Mouse (Mus musculus): ENCODE measurements around the gene Gfod1. TPM values are rescaled to one million over a fixed set of nuclear protein-coding genes. Genes with fewer than 3 reads are reported as not detected.

The Gfod1 gene
- total RNA-seq (2021): 100 to 1,000 TPM in 1 of 2 experiments, 10 to 100 TPM in 1; 89.0 to 108 TPM

- peak; percentile 94 to 97 for DNase-seq (ENCODE audit: low spot score in 2 of 2)
- intact Hi-C loops (cut with DNase I): loop anchor here (5.0 kb wide), 2 partner anchors 93 to 102 kb away; partner anchors contain the start of gene Nol7
Observed at GRCm38 (mm10) chr13:43304018-43304431, at the start of gene Gfod1. Gfod1 (minus strand) TSS chr13:43304172.

- intact Hi-C loops (cut with DNase I): no loop called here
- no peak for DNase-seq (ENCODE audit: low spot score in 2 of 2)
Observed at GRCm38 (mm10) chr13:43353356-43353755, 49.4 kb upstream of the Gfod1 start.

- DNase-seq (ENCODE audit: low spot score in 2 of 2): no peak
- intact Hi-C loops (cut with DNase I): no loop called here
Observed at GRCm38 (mm10) chr13:43350489-43351169, 46.7 kb upstream of the Gfod1 start.

- intact Hi-C loops (cut with DNase I): no loop called here
- DNase-seq (ENCODE audit: low spot score in 2 of 2): no peak
Observed at GRCm38 (mm10) chr13:43349376-43349775, 45.4 kb upstream of the Gfod1 start.

GRCm38 (mm10) chr13:43346825-43347224 is 42.9 kb upstream of the Gfod1 start:
- intact Hi-C loops (cut with DNase I): no loop called here
- no peak for DNase-seq (ENCODE audit: low spot score in 2 of 2)

- no peak for DNase-seq (ENCODE audit: low spot score in 2 of 2)
- intact Hi-C loops (cut with DNase I): no loop called here
Observed at GRCm38 (mm10) chr13:43338632-43339031, 34.7 kb upstream of the Gfod1 start.

- intact Hi-C loops (cut with DNase I): no loop called here
- DNase-seq (ENCODE audit: low spot score in 2 of 2): no peak
Observed at GRCm38 (mm10) chr13:43338001-43338400, 34.0 kb upstream of the Gfod1 start.

- no peak for DNase-seq (ENCODE audit: low spot score in 2 of 2)
Observed at GRCm38 (mm10) chr13:43336425-43337221, 32.7 kb upstream of the Gfod1 start.

GRCm38 (mm10) chr13:43332591-43332990 is 28.6 kb upstream of the Gfod1 start:
- DNase-seq (ENCODE audit: low spot score in 2 of 2): no peak

More at GRCm38 (mm10) chr13:43336425-43337221, 32.7 kb upstream of the Gfod1 start:
- intact Hi-C loops (cut with DNase I): no loop called here

GRCm38 (mm10) chr13:43331721-43332444 is 27.9 kb upstream of the Gfod1 start:
- intact Hi-C loops (cut with DNase I): no loop called here
- no peak for DNase-seq (ENCODE audit: low spot score in 2 of 2)

More at GRCm38 (mm10) chr13:43332591-43332990, 28.6 kb upstream of the Gfod1 start:
- intact Hi-C loops (cut with DNase I): no loop called here

- no peak for DNase-seq (ENCODE audit: low spot score in 2 of 2)
- intact Hi-C loops (cut with DNase I): no loop called here
Observed at GRCm38 (mm10) chr13:43325427-43325826, 21.5 kb upstream of the Gfod1 start.

- intact Hi-C loops (cut with DNase I): loop anchor here (5.0 kb wide), 1 partner anchor 139 kb away; no protein-coding TSS in a partner anchor
Observed at GRCm38 (mm10) chr13:43321492-43321891, 17.5 kb upstream of the Gfod1 start.

GRCm38 (mm10) chr13:43319396-43319795 is 15.4 kb upstream of the Gfod1 start:
- no peak for DNase-seq (ENCODE audit: low spot score in 2 of 2)
- intact Hi-C loops (cut with DNase I): no loop called here

More at GRCm38 (mm10) chr13:43321492-43321891, 17.5 kb upstream of the Gfod1 start:
- no peak for DNase-seq (ENCODE audit: low spot score in 2 of 2)

GRCm38 (mm10) chr13:43317411-43317810 is 13.4 kb upstream of the Gfod1 start:
- intact Hi-C loops (cut with DNase I): no loop called here
- DNase-seq (ENCODE audit: low spot score in 2 of 2): no peak

- intact Hi-C loops (cut with DNase I): no loop called here
- DNase-seq (ENCODE audit: low spot score in 2 of 2): no peak
Observed at GRCm38 (mm10) chr13:43305181-43305924, 1.4 kb upstream of the Gfod1 start.

GRCm38 (mm10) chr13:43304700-43305099 is 728 bp upstream of the Gfod1 start:
- DNase-seq (ENCODE audit: low spot score in 2 of 2): peak; percentile 18 to 34
- intact Hi-C loops (cut with DNase I): loop anchor here (5.0 kb wide), 2 partner anchors 93 to 102 kb away; partner anchors contain the start of gene Nol7

- peak; percentile 52 to 59 for DNase-seq (ENCODE audit: low spot score in 2 of 2)
Observed at GRCm38 (mm10) chr13:43303161-43303965, 609 bp downstream of the Gfod1 start.

GRCm38 (mm10) chr13:43302651-43303160 is 1.3 kb downstream of the Gfod1 start:
- intact Hi-C loops (cut with DNase I): loop anchor here (2.0 to 5.0 kb wide), 4 partner anchors 72 to 120 kb away; partner anchors contain the start of gene Nol7
- DNase-seq (ENCODE audit: low spot score in 2 of 2): peak; percentile 33 to 44

More at GRCm38 (mm10) chr13:43303161-43303965, 609 bp downstream of the Gfod1 start:
- intact Hi-C loops (cut with DNase I): loop anchor here (2.0 to 5.0 kb wide), 4 partner anchors 73 to 121 kb away; partner anchors contain the start of gene Nol7

All from left cerebral cortex, postnatal 36 days (tissue).